25 mouse cellular contexts compared by ENCODE assay signal in the genomic region with DNA sequence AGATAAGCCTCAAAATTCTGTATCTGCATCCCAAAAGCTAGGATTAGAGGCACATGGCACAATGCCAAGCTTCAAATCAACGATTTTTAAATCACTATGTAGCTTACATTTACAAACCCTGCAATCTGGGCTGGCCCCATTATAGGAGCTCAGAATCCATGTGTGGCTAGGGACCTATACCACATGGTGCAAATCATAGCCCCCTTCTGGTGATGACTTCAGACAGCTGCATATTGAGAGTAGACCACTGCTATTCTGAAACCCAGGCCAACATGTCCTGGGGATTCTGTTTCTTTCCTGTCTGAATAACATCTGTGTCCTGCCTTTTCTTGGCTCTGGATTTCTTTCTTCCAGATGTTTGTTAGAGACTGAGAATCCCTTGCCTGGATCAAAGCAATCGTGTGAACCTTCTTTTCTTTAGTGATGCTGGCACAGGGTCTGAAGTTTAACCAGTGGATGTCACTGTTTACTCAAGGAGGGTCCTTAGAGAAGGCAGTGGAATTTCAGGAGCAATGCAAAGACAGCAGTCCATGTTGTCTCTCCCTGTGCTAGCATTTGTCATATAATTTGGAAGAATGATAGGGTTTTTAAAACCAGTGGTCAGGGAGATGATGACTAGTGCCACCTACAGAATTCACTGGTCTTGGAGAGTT.
DNase-seq lines count a peak whose midpoint lies in the region; ATAC-seq and TF ChIP-seq lines count a peak whose summit lies in the region.
"Had no signal": no experiment of that assay in that cellular context is flagged by ENCODE, and none has a peak within 500 bp of the region (broad histone marks: within the 10 kb centered on the region; RNA-seq: fewer than 3 reads in every experiment).

No protein-coding gene starts in this region.

- no peak overlapping the region for H3K4me3 ChIP-seq in heart, adult 2 months
- no peak overlapping the region for H3K4me3 ChIP-seq in lung, embryonic 14.5 days (ENCODE audit: low read depth, low read length)
- no peak overlapping the region for H3K4me3 ChIP-seq in embryonic facial prominence, embryonic 12.5 days
- no peak overlapping the region for H3K4me3 ChIP-seq in embryonic facial prominence, embryonic 15.5 days (replicated peaks)
- H3K4me3 ChIP-seq: heart, embryonic 13.5 days; intestine, embryonic 15.5 days; kidney, embryonic 15.5 days; left cerebral cortex, adult 2 months; limb, embryonic 12.5 days; megakaryocyte, embryonic 14.5 days; neural tube, embryonic 13.5 days; stomach, embryonic 15.5 days had no signal

- intact Hi-C loops in heart, adult 2 months (cut with DNase I): no loop called here
- intact Hi-C loops in heart, postnatal 25 days (cut with DNase I): no loop called here

- H3K36me3 ChIP-seq in heart, adult 2 months (ENCODE audit: control insufficient read depth, insufficient read depth, low read length): no peaks in the 10 kb centered on the region
- no peaks in the 10 kb centered on the region for H3K36me3 ChIP-seq in lung, embryonic 14.5 days (ENCODE audit: insufficient read depth)
- no peaks in the 10 kb centered on the region for H3K36me3 ChIP-seq in embryonic facial prominence, embryonic 12.5 days
- no peaks in the 10 kb centered on the region for H3K36me3 ChIP-seq in embryonic facial prominence, embryonic 15.5 days
- H3K36me3 ChIP-seq: heart, embryonic 13.5 days; intestine, embryonic 15.5 days; kidney, embryonic 15.5 days; limb, embryonic 12.5 days; neural tube, embryonic 13.5 days; stomach, embryonic 15.5 days had no signal

- no peak overlapping the region for H3K4me2 ChIP-seq in lung, embryonic 14.5 days
- no peak overlapping the region for H3K4me2 ChIP-seq in embryonic facial prominence, embryonic 12.5 days (replicated peaks)
- no peak overlapping the region for H3K4me2 ChIP-seq in embryonic facial prominence, embryonic 15.5 days (replicated peaks)
- H3K4me2 ChIP-seq: heart, embryonic 13.5 days; intestine, embryonic 15.5 days; kidney, embryonic 15.5 days; limb, embryonic 12.5 days; neural tube, embryonic 13.5 days; stomach, embryonic 15.5 days had no signal

- no peak for DNase-seq in heart, adult 2 months
- DNase-seq in heart, postnatal 25 days (ENCODE audit: low spot score): no peak
- DNase-seq in lung, embryonic 14.5 days: peak; percentile 15
- no peak for DNase-seq in lung, postnatal 25 days (ENCODE audit: low spot score)
- no peak for DNase-seq in kidney, adult 11 months
- DNase-seq: cerebellum, adult 9-10 months; gastrocnemius, postnatal 36 days; heart, postnatal 36 days; kidney, postnatal 4 days; layer of hippocampus, adult 9-11 months; lung, postnatal 14 days; thymus, adult 18-20 months; thymus, postnatal 4 days had no signal

- ATAC-seq in lung, embryonic 14.5 days (ENCODE audit: insufficient read depth): peak; percentile 70; the same call in 1 of the 2 replicates
- peak; percentile 80; the same call in 1 of the 2 replicates for ATAC-seq in embryonic facial prominence, embryonic 12.5 days (ENCODE audit: insufficient number of reproducible peaks, insufficient read depth, low FRiP score, low TSS enrichment)
- peak; percentile 85 for ATAC-seq in embryonic facial prominence, embryonic 15.5 days (ENCODE audit: insufficient number of reproducible peaks, low FRiP score, low TSS enrichment, low read depth)
- ATAC-seq in erythroid progenitor cell, adult 5-6 weeks (replicated peaks; ENCODE audit: low FRiP score, poor library complexity, severe bottlenecking): no peak
- ATAC-seq: forebrain, embryonic 16.5 days; intestine, embryonic 15.5 days had no signal

- no peaks in the 10 kb centered on the region for H3K79me2 ChIP-seq in heart, adult 2 months (replicated peaks; ENCODE audit: control insufficient read depth, insufficient read depth, low read length)

- WGBS in heart, adult 2 months: 20% methylated on average over 2 of the region's 2 CpGs
- 22% methylated on average over 2 of the region's 2 CpGs for WGBS in lung, embryonic 14.5 days
- 46% methylated on average over 2 of the region's 2 CpGs for WGBS in embryonic facial prominence, embryonic 12.5 days
- 15% methylated on average over 2 of the region's 2 CpGs for WGBS in embryonic facial prominence, embryonic 15.5 days

- no peak for TF ChIP-seq POLR2A in heart, adult 2 months (IDR thresholded peaks at IDR 0.05; ENCODE audit: insufficient read depth, low read depth, low read length)

- H3K9me3 ChIP-seq in lung, embryonic 14.5 days (ENCODE audit: low read depth, low read length): no peaks in the 10 kb centered on the region
- H3K9me3 ChIP-seq in embryonic facial prominence, embryonic 12.5 days: no peaks in the 10 kb centered on the region
- no peaks in the 10 kb centered on the region for H3K9me3 ChIP-seq in embryonic facial prominence, embryonic 15.5 days (replicated peaks)
- H3K9me3 ChIP-seq: heart, embryonic 13.5 days; intestine, embryonic 15.5 days; kidney, embryonic 15.5 days; limb, embryonic 12.5 days; neural tube, embryonic 13.5 days; stomach, embryonic 15.5 days had no signal

- no peaks in the 10 kb centered on the region for H3K4me1 ChIP-seq in heart, adult 2 months (ENCODE audit: control insufficient read depth, insufficient read depth, low read length)
- no peaks in the 10 kb centered on the region for H3K4me1 ChIP-seq in lung, embryonic 14.5 days (ENCODE audit: insufficient read depth)
- no peaks in the 10 kb centered on the region for H3K4me1 ChIP-seq in embryonic facial prominence, embryonic 12.5 days
- H3K4me1 ChIP-seq in embryonic facial prominence, embryonic 15.5 days: no peaks in the 10 kb centered on the region
- H3K4me1 ChIP-seq: heart, embryonic 13.5 days; intestine, embryonic 15.5 days; kidney, embryonic 15.5 days; limb, embryonic 12.5 days; megakaryocyte, embryonic 14.5 days; neural tube, embryonic 13.5 days; stomach, embryonic 15.5 days had no signal

- no peak overlapping the region for H3K9ac ChIP-seq in heart, adult 2 months (ENCODE audit: low read depth, low read length)
- no peak overlapping the region for H3K9ac ChIP-seq in lung, embryonic 14.5 days
- no peak overlapping the region for H3K9ac ChIP-seq in embryonic facial prominence, embryonic 12.5 days
- no peak overlapping the region for H3K9ac ChIP-seq in embryonic facial prominence, embryonic 15.5 days
- H3K9ac ChIP-seq: heart, embryonic 13.5 days; intestine, embryonic 15.5 days; kidney, embryonic 15.5 days; limb, embryonic 12.5 days; neural tube, embryonic 13.5 days; stomach, embryonic 15.5 days had no signal

- no peak for TF ChIP-seq EP300 in heart, adult 2 months (IDR thresholded peaks at IDR 0.05; ENCODE audit: insufficient read depth, low read depth, low read length)

- 0 out of 2 replicates have a peak, but pooled peaks have one; percentile 4 for TF ChIP-seq CTCF in heart, adult 2 months (IDR thresholded peaks at IDR 0.05)
- peak; percentile 5; the same call in 1 of the 2 replicates for TF ChIP-seq CTCF in lung, embryonic 14.5 days (IDR thresholded peaks at IDR 0.05; ENCODE audit: low read depth)

- H3K27ac ChIP-seq in heart, adult 2 months: no peak overlapping the region
- no peak overlapping the region for H3K27ac ChIP-seq in lung, embryonic 14.5 days (ENCODE audit: low read depth)
- H3K27ac ChIP-seq in embryonic facial prominence, embryonic 12.5 days: no peak overlapping the region
- no peak overlapping the region for H3K27ac ChIP-seq in embryonic facial prominence, embryonic 15.5 days (replicated peaks)
- H3K27ac ChIP-seq: heart, embryonic 13.5 days; intestine, embryonic 15.5 days; kidney, embryonic 15.5 days; left cerebral cortex, adult 2 months; limb, embryonic 12.5 days; neural tube, embryonic 13.5 days; stomach, embryonic 15.5 days had no signal

- H3K27me3 ChIP-seq in heart, adult 2 months (ENCODE audit: control insufficient read depth, insufficient read depth, low read length): no peaks in the 10 kb centered on the region
- no peaks in the 10 kb centered on the region for H3K27me3 ChIP-seq in lung, embryonic 14.5 days (ENCODE audit: insufficient read depth, low read length)
- H3K27me3 ChIP-seq in embryonic facial prominence, embryonic 12.5 days: no peaks in the 10 kb centered on the region
- H3K27me3 ChIP-seq in embryonic facial prominence, embryonic 15.5 days: no peaks in the 10 kb centered on the region
- H3K27me3 ChIP-seq: heart, embryonic 13.5 days; intestine, embryonic 15.5 days; kidney, embryonic 15.5 days; limb, embryonic 12.5 days; megakaryocyte, embryonic 14.5 days; neural tube, embryonic 13.5 days; stomach, embryonic 15.5 days had no signal
